Mouse (Mus musculus) C2C12 (cell line): ENCODE measurements around the gene Snx22. TPM values are rescaled to one million over a fixed set of nuclear protein-coding genes. Genes with fewer than 3 reads are reported as not detected.

ENCODE experiments used
- H3K27me3 ChIP-seq: one replicate; pipeline ENCODE4 v1.6.1; 2011; ENCODE audit not compliant: control insufficient read depth, insufficient read depth, insufficient read length
- H3K36me3 ChIP-seq: one replicate; pipeline ENCODE4 v1.6.1; 2011; ENCODE audit not compliant: control insufficient read depth, insufficient read depth
- H3K4me3 ChIP-seq: one replicate; pipeline ENCODE4 v1.5.1; 2011; ENCODE audit warnings: mild to moderate bottlenecking, control low read depth; ENCODE audit not compliant: poor library complexity, insufficient read depth, severe bottlenecking
- H3K79me2 ChIP-seq: one replicate; pipeline ENCODE4 v1.6.1; 2011; ENCODE audit not compliant: control insufficient read depth, insufficient read depth
- H3K79me3 ChIP-seq: one replicate; pipeline ENCODE4 v1.6.1; 2011; ENCODE audit warnings: low read depth, control low read depth
- H3ac ChIP-seq: one replicate; pipeline ENCODE3; 2011; ENCODE audit warnings: low read depth; ENCODE audit not compliant: control insufficient read depth, insufficient read length
- CEBPB ChIP-seq: IDR thresholded peaks from one replicate; pipeline ENCODE4 v1.6.1; 2011; ENCODE audit warnings: low read depth, mild to moderate bottlenecking, control low read depth, moderate library complexity
- CTCF ChIP-seq: IDR thresholded peaks from one replicate; pipeline ENCODE4 v1.5.1; 2011; ENCODE audit not compliant: control insufficient read depth, insufficient read depth, insufficient read length
- FOSL1 ChIP-seq: IDR thresholded peaks from one replicate; pipeline ENCODE4 v1.8.0; 2011; ENCODE audit warnings: mild to moderate bottlenecking, low read length; ENCODE audit not compliant: poor library complexity, insufficient read depth, severe bottlenecking
- MAX ChIP-seq: IDR thresholded peaks from one replicate; pipeline ENCODE4 v1.6.1; 2011; ENCODE audit warnings: mild to moderate bottlenecking, control low read depth
- MYOD1 ChIP-seq: IDR thresholded peaks from one replicate; pipeline ENCODE4 v1.6.1; 2011; ENCODE audit warnings: low read depth; ENCODE audit not compliant: control insufficient read depth, insufficient read length
- MYOG ChIP-seq: IDR thresholded peaks from one replicate; pipeline ENCODE4 v1.6.1; 2011; ENCODE audit not compliant: control insufficient read depth, insufficient read length; ENCODE audit errors: extremely low read depth
- USF1 ChIP-seq: IDR thresholded peaks from one replicate; pipeline ENCODE4 v1.6.1; 2011; ENCODE audit warnings: low read depth, mild to moderate bottlenecking, control low read depth, moderate library complexity
- long read RNA-seq, 2 experiments: library from polyadenylated mRNA; unstranded; transcript quantifications; one replicate each; pipeline ENCODE4 v2.0.0; 2019 to 2020
- polyA plus RNA-seq: library from polyadenylated mRNA; unstranded; fragments of >200 nt; fragmentation: generic; extraction: Trizol; gene quantifications from one replicate; pipeline ENCODE4 v1.2.1, GENCODE M21; 2012; ENCODE audit warnings: missing spikeins

The Snx22 gene
- polyA plus RNA-seq, result 0.74 TPM
- long read RNA-seq, experiment 1, partial matches to known transcripts, result 0 of 1 reads
- long read RNA-seq, experiment 1, other reads (novel, unspliced or antisense), result 1 of 1 reads
- long read RNA-seq, experiment 2, result 0 reads

DNA sequence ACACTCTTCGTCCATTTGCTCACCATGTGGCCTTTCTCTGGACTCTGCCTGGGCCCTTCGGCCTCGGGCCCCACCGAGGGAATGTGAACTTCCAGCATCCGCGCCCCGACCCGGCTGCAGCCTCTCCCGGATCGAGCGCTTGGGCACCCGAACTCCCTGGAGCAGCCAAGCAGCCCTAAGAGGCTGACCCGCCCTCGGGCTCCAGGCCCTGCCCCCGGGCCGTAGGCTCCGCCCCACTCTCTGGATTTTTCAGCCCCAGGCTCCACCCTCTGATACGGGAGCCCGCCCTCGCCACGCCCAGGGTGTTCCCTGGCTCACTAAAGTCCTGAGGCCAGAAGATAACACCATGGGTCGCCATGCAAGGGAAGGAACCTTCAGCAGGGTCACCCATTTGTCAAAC lies at the start of gene Snx22:
Gene Snx22 (minus strand): TSS at position 137 of the 400 bp plus-strand sequence.
- H3ac ChIP-seq, result peak within 1 kb of the TSS; percentile 1

DNA sequence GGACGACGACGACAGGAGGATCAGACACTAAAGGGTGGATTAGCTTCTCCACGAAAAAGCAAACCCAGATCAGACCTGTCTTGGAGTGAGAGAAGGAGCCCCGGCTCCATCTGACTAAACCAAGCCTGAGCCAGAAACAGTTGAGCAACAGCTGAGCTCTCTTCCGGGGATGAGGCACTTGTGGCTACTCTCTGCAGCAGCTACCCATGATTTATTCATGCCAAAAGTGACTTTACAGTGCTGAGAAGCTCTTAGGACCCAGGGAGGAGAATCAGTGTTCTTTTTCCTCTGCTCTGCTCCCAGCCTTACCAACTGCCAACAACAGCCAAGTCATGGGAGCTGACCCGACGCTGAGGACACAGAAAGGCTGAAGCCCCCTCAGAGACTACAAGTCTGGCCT lies 47.4 kb upstream of the Snx22 start:
- no peak overlapping the region for H3K4me3 ChIP-seq
- H3ac ChIP-seq, result no peak overlapping the region
- no peaks in the 10 kb centered on the region for H3K27me3 ChIP-seq
- no peak for TF ChIP-seq MAX
- no peak for TF ChIP-seq CEBPB
- no peak for TF ChIP-seq FOSL1
- no peak for TF ChIP-seq USF1
- TF ChIP-seq MYOG, result no peak
- no peak for TF ChIP-seq MYOD1
- TF ChIP-seq CTCF, result no peak
- H3K79me2 ChIP-seq, result peaks cover 71% of the 10 kb centered on the region
- peaks cover 19% of the 10 kb centered on the region for H3K79me3 ChIP-seq
- H3K36me3 ChIP-seq, result peaks cover 12% of the 10 kb centered on the region

More for the DNA sequence above, at the start of gene Snx22:
- TF ChIP-seq MAX (no peak), CEBPB (no peak), MYOG (no peak), MYOD1 (no peak)
- Histone ChIP-seq H3K79me3 (no peaks in the 10 kb centered on the region), H3K4me3 (peak within 1 kb of the TSS; percentile 18), H3K27me3 (no peaks in the 10 kb centered on the region), H3K79me2 (no peaks in the 10 kb centered on the region), H3K36me3 (peaks cover 22% of the 10 kb centered on the region)

DNA sequence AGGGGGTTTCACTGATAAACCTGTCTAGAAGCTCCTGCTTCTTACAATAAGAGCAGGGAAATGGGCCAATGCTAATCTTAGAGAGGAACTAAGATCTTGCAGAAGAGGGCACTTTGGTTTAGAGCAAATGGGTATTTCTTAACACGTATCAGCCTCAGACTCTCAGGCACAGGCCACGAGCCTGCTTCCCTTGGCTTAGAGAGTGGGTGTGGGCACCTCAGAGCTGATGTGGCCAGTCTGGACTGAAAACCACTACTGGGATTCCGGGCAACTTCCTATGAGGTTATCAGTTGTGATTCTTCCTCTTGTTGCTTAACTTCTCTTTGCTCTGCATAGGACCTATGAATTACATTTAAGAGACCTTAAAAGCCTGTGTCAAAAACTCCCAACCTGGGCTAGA lies 44.8 kb upstream of the Snx22 start:
- H3K4me3 ChIP-seq, result no peak overlapping the region
- H3K79me3 ChIP-seq, result peaks cover 3% of the 10 kb centered on the region
- no peaks in the 10 kb centered on the region for H3K27me3 ChIP-seq
- no peak for TF ChIP-seq CTCF
- TF ChIP-seq MYOD1, result no peak
- TF ChIP-seq MYOG, result no peak
- TF ChIP-seq MAX, result no peak
- TF ChIP-seq USF1, result no peak
- no peak for TF ChIP-seq FOSL1
- no peak for TF ChIP-seq CEBPB
- no peak overlapping the region for H3ac ChIP-seq
- H3K36me3 ChIP-seq, result peaks cover 23% of the 10 kb centered on the region
- peaks cover 46% of the 10 kb centered on the region for H3K79me2 ChIP-seq

DNA sequence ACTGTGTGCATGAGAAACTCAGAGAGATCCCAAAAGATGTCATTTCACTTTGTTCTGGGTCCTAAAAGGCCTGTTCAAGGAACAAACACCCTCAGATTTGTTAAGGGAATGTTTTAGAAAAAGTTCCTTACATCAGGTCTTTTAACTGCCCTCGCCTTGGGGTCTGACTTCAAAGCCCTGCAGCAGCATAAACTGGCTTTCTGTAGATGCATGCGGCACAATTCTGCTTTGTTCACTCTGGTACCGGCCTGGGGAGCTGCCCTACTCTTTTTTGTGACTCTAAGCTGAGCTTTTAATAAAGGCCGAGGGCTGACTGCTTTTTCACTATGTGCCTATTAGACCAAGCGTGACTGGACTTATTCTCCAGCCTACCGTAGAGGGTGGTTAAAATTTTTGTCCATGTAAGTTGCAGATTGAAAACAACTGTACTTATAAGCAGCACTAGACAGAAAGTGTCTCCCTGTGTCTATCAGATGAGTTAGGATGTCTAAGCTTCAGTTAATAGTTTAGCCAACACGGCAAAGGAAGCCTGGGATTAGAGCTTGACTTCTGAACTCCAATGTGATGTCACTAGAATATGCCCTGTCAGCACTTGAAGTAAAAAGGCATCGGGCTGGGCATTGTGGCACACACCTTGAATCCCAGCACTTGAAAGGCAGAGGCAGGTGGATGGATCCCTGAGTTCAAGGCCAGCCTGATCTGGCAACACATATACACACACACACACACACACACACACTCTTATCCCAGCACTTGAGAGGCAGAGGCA lies 41.3 kb upstream of the Snx22 start:
- no peak for TF ChIP-seq USF1
- no peak for TF ChIP-seq CEBPB
- TF ChIP-seq MAX, result no peak
- no peak for TF ChIP-seq FOSL1
- TF ChIP-seq MYOG, result no peak
- no peak for TF ChIP-seq CTCF
- no peak for TF ChIP-seq MYOD1
- H3K27me3 ChIP-seq, result no peaks in the 10 kb centered on the region
- H3K36me3 ChIP-seq, result peaks cover 40% of the 10 kb centered on the region
- no peak overlapping the region for H3K4me3 ChIP-seq
- no peak overlapping the region for H3ac ChIP-seq
- H3K79me2 ChIP-seq, result peaks cover 15% of the 10 kb centered on the region
- H3K79me3 ChIP-seq, result no peaks in the 10 kb centered on the region

DNA sequence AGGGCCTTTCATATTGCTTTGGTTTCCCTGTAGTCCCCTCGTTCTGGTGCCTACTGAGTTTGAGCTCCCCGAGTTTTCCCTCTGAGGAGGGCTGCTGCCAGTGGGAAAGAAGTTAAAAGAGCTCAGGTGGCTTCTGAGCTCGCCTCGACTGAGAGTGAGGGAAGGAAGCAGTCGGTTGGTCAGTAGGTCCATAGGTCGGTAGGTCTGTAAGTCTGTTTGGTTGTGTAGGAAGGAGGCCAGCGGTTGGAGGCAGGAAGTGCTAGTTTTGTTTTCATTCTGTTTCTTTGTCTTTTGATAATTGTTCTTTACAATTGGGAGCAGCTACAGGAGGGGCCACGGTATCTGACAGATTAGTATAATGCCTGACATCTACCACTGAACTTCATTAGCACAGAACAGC lies 40.6 kb upstream of the Snx22 start:
- H3K27me3 ChIP-seq, result no peaks in the 10 kb centered on the region
- H3K4me3 ChIP-seq, result no peak overlapping the region
- H3K36me3 ChIP-seq, result peaks cover 40% of the 10 kb centered on the region
- TF ChIP-seq FOSL1 (no peak), CTCF (no peak), MAX (no peak), MYOG (no peak), CEBPB (no peak), MYOD1 (no peak), USF1 (no peak)
- no peak overlapping the region for H3ac ChIP-seq
- H3K79me2 ChIP-seq, result peaks cover 15% of the 10 kb centered on the region
- H3K79me3 ChIP-seq, result no peaks in the 10 kb centered on the region

DNA sequence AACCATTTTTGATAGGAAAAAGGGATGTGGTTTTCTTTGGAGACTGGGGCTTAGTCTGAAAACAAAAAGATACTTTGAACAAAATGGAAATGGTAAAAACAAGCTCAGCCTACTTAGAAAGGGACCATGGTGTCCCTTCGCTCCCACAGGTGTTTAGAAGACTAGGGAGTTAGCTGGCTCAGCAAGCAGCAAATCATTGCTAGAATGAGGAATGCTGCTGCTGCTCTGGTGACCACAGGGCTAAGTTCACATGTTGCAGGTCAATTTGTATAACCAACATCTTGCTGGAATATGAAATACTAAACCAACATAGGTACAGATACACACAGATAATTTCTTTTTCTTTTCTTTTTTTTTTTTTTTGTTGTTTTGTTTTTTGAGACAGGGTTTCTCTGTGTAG lies 40.1 kb upstream of the Snx22 start:
- peaks cover 45% of the 10 kb centered on the region for H3K36me3 ChIP-seq
- H3K79me2 ChIP-seq, result peaks cover 10% of the 10 kb centered on the region
- H3ac ChIP-seq, result no peak overlapping the region
- TF ChIP-seq USF1 (no peak), MAX (no peak)
- H3K27me3 ChIP-seq, result no peaks in the 10 kb centered on the region
- no peaks in the 10 kb centered on the region for H3K79me3 ChIP-seq
- H3K4me3 ChIP-seq, result no peak overlapping the region
